Mouse (Mus musculus): ENCODE measurements around the gene Zfpl1. TPM values are rescaled to one million over a fixed set of nuclear protein-coding genes. Genes with fewer than 3 reads are reported as not detected.

The Zfpl1 gene
- total RNA-seq, 2 experiments from 2014 or later, result 24.4 to 26.3 TPM

DNA sequence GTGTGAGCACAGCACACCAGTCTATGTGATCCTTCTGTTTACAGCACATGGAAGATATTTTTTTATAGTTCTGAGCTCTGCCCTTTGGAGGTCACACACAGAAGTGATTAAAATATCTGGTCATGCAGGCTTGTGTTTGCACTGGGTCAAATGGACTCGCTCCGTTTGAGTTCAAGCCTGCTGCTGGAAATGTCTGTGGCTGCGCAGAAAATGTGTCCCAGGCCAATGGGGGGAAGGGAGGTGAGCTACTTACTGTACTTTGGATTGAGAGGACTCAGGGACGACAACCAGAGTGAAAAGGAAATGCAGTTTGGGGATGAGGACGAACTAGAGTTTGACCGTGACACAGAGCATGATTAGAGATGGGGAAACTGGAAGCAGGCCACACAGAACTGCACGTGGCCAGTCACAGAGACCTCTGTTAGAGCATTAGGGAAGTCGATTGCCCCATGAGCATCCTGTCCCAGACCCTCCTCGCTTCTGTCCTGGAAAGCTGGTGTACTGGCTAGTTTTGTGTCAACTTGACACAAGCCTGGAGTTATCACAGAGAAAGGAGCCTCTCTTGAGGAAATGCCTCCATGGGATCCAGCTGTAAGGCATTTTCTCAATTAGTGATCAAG is 48.7 kb downstream of the Zfpl1 start:
- DNase-seq, result no peak
- intact Hi-C loops (cut with DNase I), result no loop called here

Small RNA genes lying within 50 kb of the gene (microRNA-seq; reads per million reads assigned to microRNA genes)
- 0.70 to 0.95 reads per million in 2 experiments for gene Mir6988

Other genes starting within 250 kb of the Zfpl1 start
- gene Frmd8, start 209.7 kb downstream of the Zfpl1 start, total RNA-seq (2021), result 10 to 100 TPM; 19.0 to 20.5 TPM
- gene Slc25a45, start 207.1 kb downstream of the Zfpl1 start, total RNA-seq (2021), result 1 to 10 TPM; 4.6 to 5.9 TPM
- 1 to 10 TPM; 1.1 to 1.2 TPM for gene Tigd3, start 190.8 kb downstream of the Zfpl1 start, total RNA-seq (2021)
- gene Dpf2, start 171.9 kb downstream of the Zfpl1 start, total RNA-seq (2021), result 100 to 1,000 TPM; 100 to 101 TPM
- gene Cdc42ep2, start 160.1 kb downstream of the Zfpl1 start, total RNA-seq (2021), result 10 to 100 TPM; 14.0 to 16.0 TPM
- gene Pola2, start 120.8 kb downstream of the Zfpl1 start, total RNA-seq (2021), result 10 to 100 TPM; 21.1 TPM
- not detected for gene Slc22a20, start 98.8 kb downstream of the Zfpl1 start, total RNA-seq (2021)
- gene Capn1, start 69.1 kb downstream of the Zfpl1 start, total RNA-seq (2021), result 10 to 100 TPM; 32.6 to 37.8 TPM
- 10 to 100 TPM; 19.5 TPM for gene Syvn1, start 38.4 kb downstream of the Zfpl1 start, total RNA-seq (2021)
- 10 to 100 TPM; 41.7 to 46.7 TPM for gene Mrpl49, start 27.2 kb downstream of the Zfpl1 start, total RNA-seq (2021)
- gene Fau, start 27.1 kb downstream of the Zfpl1 start, total RNA-seq (2021), result 100 to 1,000 TPM; 738 to 768 TPM
- 10 to 100 TPM; 13.6 to 13.9 TPM for gene Znhit2, start 23.8 kb downstream of the Zfpl1 start, total RNA-seq (2021)
- gene Tm7sf2, start 16.6 kb downstream of the Zfpl1 start, total RNA-seq (2021), result 1 to 10 TPM; 2.7 to 2.9 TPM
- 10 to 100 TPM; 36.4 TPM for gene Vps51, start 7.7 kb downstream of the Zfpl1 start, total RNA-seq (2021)
- gene Tmem262, start 4.9 kb downstream of the Zfpl1 start, total RNA-seq (2021), result not detected
- gene Gm28374, start 2.7 kb downstream of the Zfpl1 start, total RNA-seq (2021), result not detected
- 1 to 10 TPM; 3.8 to 5.0 TPM for gene Cdca5, start within 50 bp of the Zfpl1 start, total RNA-seq (2021)
- gene AC131692.1, start 9.5 kb upstream of the Zfpl1 start, total RNA-seq (2021), result under 1 TPM in 1 of 2 experiments, not detected in 1; 0.43 TPM
- under 1 TPM; 0.10 to 0.17 TPM for gene Naaladl1, start 20.8 kb upstream of the Zfpl1 start, total RNA-seq (2021)
- 10 to 100 TPM; 10.2 to 13.9 TPM for gene Sac3d1, start 33.7 kb upstream of the Zfpl1 start, total RNA-seq (2021)
- gene Snx15, start 43.3 kb upstream of the Zfpl1 start, total RNA-seq (2021), result 10 to 100 TPM; 12.5 to 12.6 TPM
- under 1 TPM; 0.31 to 0.32 TPM for gene Batf2, start 56.0 kb upstream of the Zfpl1 start, total RNA-seq (2021)
- 10 to 100 TPM; 60.5 to 63.5 TPM for gene Arl2, start 56.6 kb upstream of the Zfpl1 start, total RNA-seq (2021)
- gene Majin, start 99.4 kb upstream of the Zfpl1 start, total RNA-seq (2021), result not detected
- gene Gpha2, start 141.4 kb upstream of the Zfpl1 start, total RNA-seq (2021), result not detected
- 10 to 100 TPM; 30.7 to 31.7 TPM for gene Ppp2r5b, start 150.9 kb upstream of the Zfpl1 start, total RNA-seq (2021)
- 10 to 100 TPM; 17.7 to 19.0 TPM for gene Atg2a, start 156.7 kb upstream of the Zfpl1 start, total RNA-seq (2021)
- gene Ehd1, start 191.8 kb upstream of the Zfpl1 start, total RNA-seq (2021), result 100 to 1,000 TPM; 129 to 181 TPM
- gene Cdc42bpg, start 221.5 kb upstream of the Zfpl1 start, total RNA-seq (2021), result 1 to 10 TPM; 9.6 to 9.9 TPM

Measured in heart, postnatal 10 days (tissue).